Mouse (Mus musculus) stomach, postnatal 0 days (tissue): ENCODE results near the gene Olfr559. TPM values are rescaled to one million over a fixed set of nuclear protein-coding genes. Genes with fewer than 3 reads are reported as not detected.

Experiments used
- ATAC-seq: fragments of 200-750 bp; cut with Nextera tagmentation; 2 replicates; pipeline ENCODE4 v1.8.0; 2017; ENCODE audit not compliant: low FRiP score, low TSS enrichment
- DNase-seq: peaks from one replicate; pipeline ENCODE4 v3.0.0-alpha.2; 2016; ENCODE audit warnings: low spot score
- H3K27ac ChIP-seq: fragments of 300-500 bp; sonication (generic); replicated peaks from 2 replicates; pipeline ENCODE4 v1.5.1; 2014; ENCODE audit warnings: mild to moderate bottlenecking, control low read depth
- H3K27me3 ChIP-seq: fragments of 300-500 bp; sonication (generic); 2 replicates; pipeline ENCODE4 v1.6.1; 2014; ENCODE audit warnings: low read length; ENCODE audit not compliant: control insufficient read depth, insufficient read depth
- H3K36me3 ChIP-seq: fragments of 300-500 bp; sonication (generic); 2 replicates; pipeline ENCODE4 v1.6.1; 2014; ENCODE audit warnings: low read length, mixed read lengths; ENCODE audit not compliant: control insufficient read depth, insufficient read depth
- H3K4me1 ChIP-seq: fragments of 300-500 bp; sonication (generic); replicated peaks from 2 replicates; pipeline ENCODE4 v1.6.1; 2014; ENCODE audit warnings: antibody characterized with exemption; ENCODE audit not compliant: control insufficient read depth, insufficient read depth
- H3K4me2 ChIP-seq: fragments of 300-500 bp; sonication (generic); replicated peaks from 2 replicates; pipeline ENCODE4 v1.6.1; 2014; ENCODE audit warnings: low read depth, mild to moderate bottlenecking, control low read depth, moderate library complexity
- H3K4me3 ChIP-seq: fragments of 300-500 bp; sonication (generic); 2 replicates; pipeline ENCODE4 v1.5.1; 2014; ENCODE audit warnings: low read depth, low read length, control low read depth
- H3K9ac ChIP-seq: fragments of 300-500 bp; sonication (generic); 2 replicates; pipeline ENCODE4 v1.6.1; 2014; ENCODE audit warnings: mild to moderate bottlenecking, low read length, control low read depth, mixed read lengths
- H3K9me3 ChIP-seq: fragments of 300-500 bp; sonication (generic); 2 replicates; pipeline ENCODE4 v1.6.1; 2016; ENCODE audit warnings: low read length; ENCODE audit not compliant: control insufficient read depth
- CTCF ChIP-seq: IDR thresholded peaks from 2 replicates; pipeline ENCODE4 v1.5.1; 2016; ENCODE audit warnings: antibody characterized with exemption, low read depth, mild to moderate bottlenecking, moderate library complexity
- EP300 ChIP-seq: optimal IDR thresholded peaks from 2 replicates; pipeline ENCODE3; 2016; ENCODE audit warnings: antibody characterized with exemption
- WGBS: fragments of 180-500 bp; shearing (Covaris S2); extraction: QIAGEN DNeasy Blood & Tissue Kit; methylation state at CpG from one replicate; pipeline ENCODE4 v1.1.7; 2014; 5-methylcytosine and 5-hydroxymethylcytosine counted together
- polyA plus RNA-seq: library from polyadenylated mRNA; unstranded; fragments of >200 nt; fragmentation: Nextera tagmentation; extraction: Ambion mirVana; gene quantifications from 2 replicates; pipeline ENCODE4 v1.2.1, GENCODE M21; 2015

The Olfr559 gene
- polyA plus RNA-seq, 1 experiment from 2014 or later = not detected

- Histone ChIP-seq H3K9me3 (no peaks in the 10 kb centered on the region), H3K27me3 (no peaks in the 10 kb centered on the region), H3K4me2 (no peak overlapping the region), H3K36me3 (no peaks in the 10 kb centered on the region), H3K4me3 (no peak overlapping the region), H3K9ac (no peak overlapping the region), H3K4me1 (no peaks in the 10 kb centered on the region), H3K27ac (no peak overlapping the region)
- WGBS = 83% methylated on average over 2 of the region's 2 CpGs
- DNase-seq = no peak
- ATAC-seq = no peak
- TF ChIP-seq EP300 (no peak), CTCF (no peak)
Measured at GRCm38 (mm10) chr7:102676225-102676624, 51.1 kb downstream of the Olfr559 start.

Other genes with a start within 250 kb of the Olfr559 start
- gene Olfr543, start 245.8 kb downstream of the Olfr559 start, polyA plus RNA-seq = not detected in 2 replicates
- 0.04 TPM in 1 of 2 replicates, not detected in the other for gene Olfr544, start 239.2 kb downstream of the Olfr559 start, polyA plus RNA-seq
- 0.04 TPM in 1 of 2 replicates, not detected in the other for gene Olfr545, start 227.9 kb downstream of the Olfr559 start, polyA plus RNA-seq
- gene Olfr547, start 192.7 kb downstream of the Olfr559 start, polyA plus RNA-seq = not detected in 2 replicates
- not detected in 2 replicates for gene Olfr548-ps1, start 186.6 kb downstream of the Olfr559 start, polyA plus RNA-seq
- not detected in 2 replicates for gene Olfr549, start 177.6 kb downstream of the Olfr559 start, polyA plus RNA-seq
- gene Trim21, start 162.0 kb downstream of the Olfr559 start, polyA plus RNA-seq = 0.63 and 0.68 TPM in 2 replicates
- gene Olfr550, start 156.0 kb downstream of the Olfr559 start, polyA plus RNA-seq = not detected in 2 replicates
- gene Olfr551, start 135.6 kb downstream of the Olfr559 start, polyA plus RNA-seq = 0.01 TPM in 1 of 2 replicates, not detected in the other
- not detected in 2 replicates for gene Olfr552, start 129.7 kb downstream of the Olfr559 start, polyA plus RNA-seq
- not detected in 2 replicates for gene Olfr553, start 109.3 kb downstream of the Olfr559 start, polyA plus RNA-seq
- gene Olfr554, start 89.1 kb downstream of the Olfr559 start, polyA plus RNA-seq = not detected in 2 replicates
- not detected in 2 replicates for gene Olfr555, start 68.7 kb downstream of the Olfr559 start, polyA plus RNA-seq
- gene Olfr556, start 62.6 kb downstream of the Olfr559 start, polyA plus RNA-seq = not detected in 2 replicates
- 9.6 and 9.7 TPM in 2 replicates for gene Trim68, start 40.2 kb downstream of the Olfr559 start, polyA plus RNA-seq
- gene Olfr557, start 31.6 kb downstream of the Olfr559 start, polyA plus RNA-seq = not detected in 2 replicates
- gene Olfr558, start 25.3 kb downstream of the Olfr559 start, polyA plus RNA-seq = 0.27 and 0.40 TPM in 2 replicates
- gene Olfr33, start 8.4 kb downstream of the Olfr559 start, polyA plus RNA-seq = not detected in 2 replicates
- not detected in 2 replicates for gene Olfr560, start 31.9 kb upstream of the Olfr559 start, polyA plus RNA-seq
- gene Olfr78, start 32.0 kb upstream of the Olfr559 start, polyA plus RNA-seq = 0.32 and 0.35 TPM in 2 replicates
- gene Olfr561, start 43.7 kb upstream of the Olfr559 start, polyA plus RNA-seq = not detected in 2 replicates
- not detected in 2 replicates for gene Olfr564, start 76.0 kb upstream of the Olfr559 start, polyA plus RNA-seq
- gene Olfr566, start 131.3 kb upstream of the Olfr559 start, polyA plus RNA-seq = not detected in 2 replicates
- gene Olfr568, start 149.6 kb upstream of the Olfr559 start, polyA plus RNA-seq = not detected in 2 replicates
- not detected in 2 replicates for gene Olfr569, start 163.4 kb upstream of the Olfr559 start, polyA plus RNA-seq
- not detected in 2 replicates for gene Olfr570, start 167.1 kb upstream of the Olfr559 start, polyA plus RNA-seq
- gene Olfr571, start 190.0 kb upstream of the Olfr559 start, polyA plus RNA-seq = not detected in 2 replicates
- not detected in 2 replicates for gene Olfr572, start 196.9 kb upstream of the Olfr559 start, polyA plus RNA-seq
- not detected in 2 replicates for gene Olfr573-ps1, start 215.1 kb upstream of the Olfr559 start, polyA plus RNA-seq
- not detected in 2 replicates for gene Olfr574, start 221.0 kb upstream of the Olfr559 start, polyA plus RNA-seq
- gene Olfr575, start 231.3 kb upstream of the Olfr559 start, polyA plus RNA-seq = not detected in 2 replicates
- not detected in 2 replicates for gene Olfr576, start 235.2 kb upstream of the Olfr559 start, polyA plus RNA-seq
- not detected in 2 replicates for gene Olfr577, start 248.5 kb upstream of the Olfr559 start, polyA plus RNA-seq